ENCODE assay signal across 22 mouse cellular contexts in the genomic region with DNA sequence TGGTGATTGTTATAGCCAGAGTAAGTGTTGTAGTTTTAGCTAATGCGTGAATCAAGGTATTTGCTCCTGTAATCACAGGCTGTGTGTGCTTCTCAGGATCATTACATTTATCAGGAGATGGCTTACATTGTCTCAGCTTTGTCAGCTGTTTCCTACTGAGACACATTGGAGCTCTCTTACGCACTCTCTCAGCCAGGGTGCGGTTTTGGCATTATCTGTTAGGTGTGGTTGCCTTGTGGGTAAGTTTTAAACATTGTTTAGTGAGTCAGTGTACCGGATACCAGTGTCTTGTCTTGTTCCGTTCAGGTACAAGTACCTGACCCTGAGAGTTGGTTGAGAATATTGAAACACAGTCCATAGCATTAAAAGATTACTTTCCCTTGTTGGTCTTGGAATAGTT. TPM values are rescaled to one million over a fixed set of nuclear protein-coding genes. Genes with fewer than 3 reads are reported as not detected.
DNase-seq lines count a peak whose midpoint lies in the region; ATAC-seq and TF ChIP-seq lines count a peak whose summit lies in the region.
"Had no signal": no experiment of that assay in that cellular context is flagged by ENCODE, and none has a peak within 500 bp of the region (broad histone marks: within the 10 kb centered on the region; RNA-seq: fewer than 3 reads in every experiment).

No protein-coding gene starts in this region.

- peak; percentile 69 for ATAC-seq in megakaryocyte progenitor cell, adult 5-6 weeks (replicated peaks; ENCODE audit: poor library complexity)
- ATAC-seq: activated CD4-positive, CD25-positive, alpha-beta regulatory T cell, adult 4 months; forebrain, embryonic 13.5 days; forebrain, embryonic 15.5 days; forebrain, postnatal 0 days; Patski had no signal

- intact Hi-C loops in heart, adult 2 months (cut with DNase I): loop anchor here (10.0 kb wide), 1 partner anchor 294 kb away; no protein-coding TSS in a partner anchor

- H3K4me1 ChIP-seq in heart, adult 2 months (ENCODE audit: control insufficient read depth, insufficient read depth, low read length): no peaks in the 10 kb centered on the region
- peaks cover 1% of the 10 kb centered on the region; the same call in 1 of the 2 replicates for H3K4me1 ChIP-seq in limb, embryonic 10.5 days

- H3K9me3 ChIP-seq in limb, embryonic 10.5 days (replicated peaks): no peaks in the 10 kb centered on the region
- H3K9me3 ChIP-seq: embryonic facial prominence, embryonic 10.5 days; embryonic facial prominence, embryonic 12.5 days; forebrain, embryonic 13.5 days; forebrain, embryonic 15.5 days had no signal

- no peaks in the 10 kb centered on the region for H3K27me3 ChIP-seq in heart, adult 2 months (ENCODE audit: control insufficient read depth, insufficient read depth, low read length)
- no peaks in the 10 kb centered on the region for H3K27me3 ChIP-seq in limb, embryonic 10.5 days (ENCODE audit: low read depth, poor library complexity, severe bottlenecking)
- H3K27me3 ChIP-seq: embryonic facial prominence, embryonic 12.5 days; forebrain, embryonic 13.5 days; forebrain, embryonic 15.5 days; Patski had no signal

- peak; percentile 54 for DNase-seq in heart, adult 11 months
- DNase-seq in heart, adult 2 months: no peak
- peak; percentile 40 for DNase-seq in CD4-positive helper T cell, adult 2 months (ENCODE audit: low read depth, low spot score)
- no peak for DNase-seq in urinary bladder, adult 2 months (ENCODE audit: low spot score)
- DNase-seq in limb, embryonic 10.5 days (ENCODE audit: low spot score): no peak
- DNase-seq: adrenal gland, adult 8-10 months; adrenal gland, postnatal 14 days; adrenal gland, postnatal 36 days; B cell, adult 2 months; cerebellum, adult 11-12 months; cerebellum, adult 2 months; cerebellum, adult 9-10 months; cerebellum, postnatal 10 days; cerebellum, postnatal 25 days; forebrain, postnatal 0 days had no signal

- TF ChIP-seq CTCF in heart, adult 2 months (IDR thresholded peaks at IDR 0.05): no peak

- peaks cover 3% of the 10 kb centered on the region for H3K79me2 ChIP-seq in heart, adult 2 months (replicated peaks; ENCODE audit: control insufficient read depth, insufficient read depth, low read length)

- no peak overlapping the region for H3K4me3 ChIP-seq in heart, adult 2 months
- H3K4me3 ChIP-seq in limb, embryonic 10.5 days: no peak overlapping the region
- H3K4me3 ChIP-seq: embryonic facial prominence, embryonic 10.5 days; embryonic facial prominence, embryonic 12.5 days; forebrain, embryonic 13.5 days; forebrain, embryonic 15.5 days had no signal

- H3K9ac ChIP-seq in heart, adult 2 months (ENCODE audit: low read depth, low read length): no peak overlapping the region
- H3K9ac ChIP-seq: embryonic facial prominence, embryonic 12.5 days; forebrain, embryonic 13.5 days; forebrain, embryonic 15.5 days; forebrain, postnatal 0 days had no signal

- no peak for TF ChIP-seq EP300 in heart, adult 2 months (IDR thresholded peaks at IDR 0.05; ENCODE audit: insufficient read depth, low read depth, low read length)

- no peak for TF ChIP-seq POLR2A in heart, adult 2 months (IDR thresholded peaks at IDR 0.05; ENCODE audit: insufficient read depth, low read depth, low read length)

- 83% methylated on average over 5 of the region's 5 CpGs for WGBS in heart, adult 2 months
- 93% methylated on average over 5 of the region's 5 CpGs for WGBS in limb, embryonic 10.5 days

- H3K27ac ChIP-seq in heart, adult 2 months: no peak overlapping the region
- no peak overlapping the region for H3K27ac ChIP-seq in limb, embryonic 10.5 days
- H3K27ac ChIP-seq: embryonic facial prominence, embryonic 10.5 days; embryonic facial prominence, embryonic 12.5 days; forebrain, embryonic 13.5 days; forebrain, embryonic 15.5 days had no signal

- H3K36me3 ChIP-seq in heart, adult 2 months (ENCODE audit: control insufficient read depth, insufficient read depth, low read length): peaks cover 6% of the 10 kb centered on the region
- peaks cover 81% of the 10 kb centered on the region for H3K36me3 ChIP-seq in limb, embryonic 10.5 days

RNA-seq across cellular contexts. Expression of a gene that starts 6.4 kb away (rescaled TPM):
- 1 to 10 TPM; 9.6 to 9.7 TPM for total RNA-seq in heart, adult 2 months (2021)
- 11.9 and 19.2 TPM in 2 replicates for polyA plus RNA-seq in heart, adult 2 months (2012; rRNA removed)
- 63.3 and 73.8 TPM in 2 replicates for total RNA-seq in megakaryocyte progenitor cell, adult 5-6 weeks (2015)
- 65.3 and 112 TPM in 2 replicates for total RNA-seq in megakaryocyte progenitor cell, adult 5-6 weeks (2017)
- polyA plus RNA-seq in urinary bladder, adult 2 months (2012; rRNA removed): 29.0 and 32.7 TPM in 2 replicates
- 35.5 and 36.4 TPM in 2 replicates for polyA plus RNA-seq in limb, embryonic 10.5 days (2016; fragmentation: Nextera tagmentation; extraction: Ambion mirVana)

Comparison
In these comparisons a context has a peak if more than half of its experiments do, and no peak if none do; other contexts are left out.
1. DNase-seq: peak in heart, adult 11 months (single experiment) and CD4-positive helper T cell, adult 2 months (single experiment); none in heart, adult 2 months (0 of 2), urinary bladder, adult 2 months (single experiment) and limb, embryonic 10.5 days (single experiment).